Mouse (Mus musculus) CH12F3 (cell line): ENCODE data around the gene Inpp5b.

Experiments
- in situ Hi-C: fragments of 300-500 bp; cut with MboI; formaldehyde crosslinking; loops from 2 replicates; pipeline ENCODE4 v1.14.3; 2020; ENCODE audit warnings: low sequenced_read_pairs

Gene Inpp5b

GRCm38 (mm10) chr4:124809136-124809883, 67.7 kb downstream of the Inpp5b start:
- in situ Hi-C loops, result no loop called here

- in situ Hi-C loops, result no loop called here
Observed at GRCm38 (mm10) chr4:124810056-124810455, 68.4 kb downstream of the Inpp5b start.

- in situ Hi-C loops, result no loop called here
Observed at GRCm38 (mm10) chr4:124811347-124811975, 69.8 kb downstream of the Inpp5b start.

GRCm38 (mm10) chr4:124815901-124816300, 74.3 kb downstream of the Inpp5b start:
- in situ Hi-C loops, result no loop called here

- in situ Hi-C loops, result no loop called here
Observed at GRCm38 (mm10) chr4:124817803-124818202, 76.2 kb downstream of the Inpp5b start.

GRCm38 (mm10) chr4:124818832-124819231, 77.2 kb downstream of the Inpp5b start:
- in situ Hi-C loops, result no loop called here

- in situ Hi-C loops, result no loop called here
Observed at GRCm38 (mm10) chr4:124824967-124825366, 83.3 kb downstream of the Inpp5b start.

- in situ Hi-C loops, result no loop called here
Observed at GRCm38 (mm10) chr4:124825371-124825965, 83.8 kb downstream of the Inpp5b start.

- in situ Hi-C loops, result no loop called here
Observed at GRCm38 (mm10) chr4:124829671-124830070, 88.0 kb downstream of the Inpp5b start.

- in situ Hi-C loops, result no loop called here
Observed at GRCm38 (mm10) chr4:124832796-124833195, 91.1 kb downstream of the Inpp5b start.

- in situ Hi-C loops, result no loop called here
Observed at GRCm38 (mm10) chr4:124838035-124838700, 96.5 kb downstream of the Inpp5b start.

GRCm38 (mm10) chr4:124840998-124841397, 99.3 kb downstream of the Inpp5b start:
- in situ Hi-C loops, result no loop called here

GRCm38 (mm10) chr4:124843493-124843892, 101.8 kb downstream of the Inpp5b start:
- in situ Hi-C loops, result no loop called here

- in situ Hi-C loops, result no loop called here
Observed at GRCm38 (mm10) chr4:124847573-124847972, 105.9 kb downstream of the Inpp5b start.

GRCm38 (mm10) chr4:124849631-124850260, 108.1 kb downstream of the Inpp5b start:
- in situ Hi-C loops, result no loop called here

GRCm38 (mm10) chr4:124850261-124850913, 108.7 kb downstream of the Inpp5b start, which contains the start of gene Yrdc:
TSS of gene Yrdc (plus strand) at chr4:124850679.
- in situ Hi-C loops, result no loop called here
